Mouse (Mus musculus) megakaryocyte, embryonic 14.5 days (primary cell): ENCODE measurements around the gene Pcdh7. TPM values are rescaled to one million over a fixed set of nuclear protein-coding genes. Genes with fewer than 3 reads are reported as not detected.

Experiments used
- H3K27me3 ChIP-seq: replicated peaks from 2 replicates; pipeline ENCODE3; 2012; ENCODE audit warnings: inconsistent platforms
- H3K36me3 ChIP-seq: replicated peaks from 2 replicates; pipeline ENCODE3; 2012; ENCODE audit warnings: low read length, inconsistent platforms, mixed read lengths
- H3K4me1 ChIP-seq: 2 replicates; pipeline ENCODE4 v1.6.1; 2012; ENCODE audit warnings: inconsistent platforms
- H3K4me3 ChIP-seq: replicated peaks from 2 replicates; pipeline ENCODE3; 2012; ENCODE audit warnings: moderate library complexity, mild to moderate bottlenecking, inconsistent platforms
- H3K9me3 ChIP-seq: 2 replicates; pipeline ENCODE4 v1.6.1; 2012; ENCODE audit warnings: inconsistent platforms
- FLI1 ChIP-seq: IDR thresholded peaks from 2 replicates; pipeline ENCODE4 v1.6.1; 2012; ENCODE audit warnings: low read length, inconsistent platforms, mixed read lengths
- GATA1 ChIP-seq: IDR thresholded peaks from 3 replicates; pipeline ENCODE4 v1.6.1; 2012; ENCODE audit warnings: mixed read lengths, low read length, inconsistent platforms, borderline replicate concordance
- polyA plus RNA-seq: library from polyadenylated mRNA; stranded (reverse); fragments of >175 nt; gene quantifications from 2 replicates; pipeline ENCODE4 v1.2.3, GENCODE M21; 2012; ENCODE audit warnings: low replicate concordance; ENCODE audit not compliant: insufficient read depth

Pcdh7 gene
- polyA plus RNA-seq, 1 experiment, result 4.7 TPM

GRCm38 (mm10) chr5:58039875-58040274 lies 322.1 kb downstream of the Pcdh7 start:
- Histone ChIP-seq H3K36me3 (no peaks in the 10 kb centered on the region), H3K4me1 (no peaks in the 10 kb centered on the region), H3K27me3 (no peaks in the 10 kb centered on the region), H3K9me3 (no peaks in the 10 kb centered on the region), H3K4me3 (no peak overlapping the region)
- TF ChIP-seq GATA1 (no peak), FLI1 (no peak)

- Histone ChIP-seq H3K27me3 (no peaks in the 10 kb centered on the region), H3K36me3 (no peaks in the 10 kb centered on the region), H3K4me3 (no peak overlapping the region), H3K4me1 (no peaks in the 10 kb centered on the region), H3K9me3 (no peaks in the 10 kb centered on the region)
- TF ChIP-seq FLI1 (no peak), GATA1 (no peak)
Observed at GRCm38 (mm10) chr5:58044216-58044615, 326.4 kb downstream of the Pcdh7 start.

DNA sequence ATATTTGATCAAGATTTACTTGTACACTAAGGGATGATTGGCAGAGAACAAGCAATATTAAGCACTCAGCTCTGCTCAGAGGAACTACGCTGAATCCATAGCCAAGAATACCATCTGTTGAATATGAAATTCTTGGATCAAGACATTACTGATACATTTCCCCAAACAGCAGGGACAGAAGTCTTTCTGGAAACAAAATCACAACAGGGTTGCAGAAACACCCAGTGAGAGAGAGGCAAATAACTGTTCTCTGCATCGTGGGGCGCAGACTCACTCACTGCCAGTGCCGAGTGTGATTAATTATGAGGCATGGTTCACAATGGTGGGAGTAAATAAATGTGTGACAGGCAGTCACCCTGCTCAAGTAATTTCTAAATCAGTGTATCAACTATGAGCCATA lies 363.3 kb downstream of the Pcdh7 start:
- Histone ChIP-seq H3K4me1 (no peaks in the 10 kb centered on the region), H3K27me3 (no peaks in the 10 kb centered on the region), H3K36me3 (no peaks in the 10 kb centered on the region), H3K9me3 (no peaks in the 10 kb centered on the region), H3K4me3 (no peak overlapping the region)
- TF ChIP-seq GATA1 (no peak), FLI1 (no peak)

DNA sequence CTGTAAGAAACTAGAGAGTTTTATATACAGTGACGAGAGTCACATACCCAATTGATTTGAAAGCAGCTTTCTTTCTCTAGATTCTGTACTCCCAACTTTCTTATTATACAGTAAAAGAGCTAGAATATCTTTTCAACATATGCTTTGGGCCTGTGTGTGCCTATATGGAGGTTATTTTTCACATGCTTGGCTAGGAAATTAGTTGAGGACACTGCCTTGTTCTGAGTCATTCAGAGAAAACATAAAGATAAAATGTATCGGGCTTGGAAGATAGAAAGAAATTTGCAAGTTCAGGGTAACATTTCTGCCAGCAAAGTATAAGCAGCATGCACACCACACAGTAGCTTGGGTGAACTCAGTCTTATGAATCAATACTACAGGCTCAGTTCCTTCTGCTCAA lies 364.5 kb downstream of the Pcdh7 start:
- Histone ChIP-seq H3K36me3 (no peaks in the 10 kb centered on the region), H3K9me3 (no peaks in the 10 kb centered on the region), H3K4me3 (no peak overlapping the region), H3K4me1 (no peaks in the 10 kb centered on the region), H3K27me3 (no peaks in the 10 kb centered on the region)
- TF ChIP-seq FLI1 (no peak), GATA1 (no peak)

GRCm38 (mm10) chr5:58083056-58083455 lies 365.3 kb downstream of the Pcdh7 start:
- Histone ChIP-seq H3K4me3 (no peak overlapping the region), H3K36me3 (no peaks in the 10 kb centered on the region), H3K27me3 (no peaks in the 10 kb centered on the region), H3K9me3 (no peaks in the 10 kb centered on the region), H3K4me1 (no peaks in the 10 kb centered on the region)
- TF ChIP-seq GATA1 (no peak), FLI1 (no peak)

- H3K4me3 ChIP-seq, result no peak overlapping the region
- no peaks in the 10 kb centered on the region for H3K4me1 ChIP-seq
- no peaks in the 10 kb centered on the region for H3K9me3 ChIP-seq
- TF ChIP-seq FLI1 (no peak), GATA1 (no peak)
- H3K27me3 ChIP-seq, result no peaks in the 10 kb centered on the region
- H3K36me3 ChIP-seq, result no peaks in the 10 kb centered on the region
Observed at GRCm38 (mm10) chr5:58083972-58084371, 366.2 kb downstream of the Pcdh7 start.

DNA sequence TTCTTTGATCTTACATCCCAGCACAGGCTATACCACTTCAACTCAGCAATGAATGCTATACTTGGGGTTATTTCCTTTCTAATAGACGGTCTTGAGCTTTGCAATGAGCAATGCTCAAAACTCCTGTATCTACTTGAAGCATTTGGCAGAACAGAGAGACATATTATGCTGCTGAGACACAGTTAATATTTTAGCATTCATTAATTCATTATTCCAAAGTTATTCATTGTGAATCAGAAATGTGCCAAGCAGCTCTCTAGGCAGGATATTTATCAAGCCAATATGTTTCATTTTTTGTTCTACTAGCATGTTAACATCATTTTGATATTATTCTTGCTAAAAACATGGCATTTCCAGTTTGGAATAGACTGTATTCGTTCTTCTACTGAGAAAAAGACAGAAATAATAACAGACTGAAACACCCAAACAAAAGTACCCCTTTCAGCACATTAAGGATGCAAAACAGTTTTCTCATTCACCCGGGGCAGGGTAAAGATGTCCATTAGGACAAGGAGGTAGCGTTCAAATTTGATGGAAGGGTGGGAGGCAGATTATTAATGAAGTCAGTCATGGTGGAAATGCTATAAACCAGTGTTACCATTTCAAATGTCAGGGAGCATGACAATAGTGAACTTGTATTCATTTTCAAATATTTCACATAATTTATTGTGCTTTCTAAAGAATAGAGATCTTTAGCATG lies 391.0 kb downstream of the Pcdh7 start:
- Histone ChIP-seq H3K4me1 (no peaks in the 10 kb centered on the region), H3K9me3 (no peaks in the 10 kb centered on the region), H3K27me3 (no peaks in the 10 kb centered on the region), H3K4me3 (no peak overlapping the region), H3K36me3 (no peaks in the 10 kb centered on the region)
- TF ChIP-seq GATA1 (no peak), FLI1 (no peak)

GRCm38 (mm10) chr5:58116096-58116495 lies 398.3 kb downstream of the Pcdh7 start:
- Histone ChIP-seq H3K36me3 (no peaks in the 10 kb centered on the region), H3K27me3 (no peaks in the 10 kb centered on the region), H3K9me3 (no peaks in the 10 kb centered on the region), H3K4me1 (no peaks in the 10 kb centered on the region), H3K4me3 (no peak overlapping the region)
- TF ChIP-seq GATA1, result no peak
- no peak for TF ChIP-seq FLI1

DNA sequence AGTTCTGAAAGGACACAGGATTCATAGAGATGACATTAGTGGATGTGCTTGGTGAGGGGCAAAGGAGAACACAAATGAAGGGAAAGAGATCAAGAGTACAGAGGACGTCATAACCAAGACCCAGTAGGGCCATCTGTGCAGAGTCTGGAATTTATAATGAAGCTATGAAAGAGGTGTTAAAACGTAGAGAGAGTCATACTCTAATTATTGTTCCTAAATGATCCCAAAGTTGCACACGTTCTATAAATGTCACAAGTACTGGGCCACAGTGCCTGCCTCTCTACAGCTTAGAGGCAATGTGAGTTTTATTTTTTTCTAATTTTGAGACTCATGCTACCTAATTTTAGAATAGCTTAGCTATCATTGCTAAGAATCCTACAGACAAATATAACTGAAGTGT lies 400.1 kb downstream of the Pcdh7 start:
- H3K4me1 ChIP-seq, result 0 out of 2 replicates have a peak, but pooled peaks cover 3% of the 10 kb centered on the region
- no peaks in the 10 kb centered on the region for H3K27me3 ChIP-seq
- H3K9me3 ChIP-seq, result no peaks in the 10 kb centered on the region
- no peaks in the 10 kb centered on the region for H3K36me3 ChIP-seq
- no peak for TF ChIP-seq FLI1
- no peak for TF ChIP-seq GATA1
- H3K4me3 ChIP-seq, result no peak overlapping the region

DNA sequence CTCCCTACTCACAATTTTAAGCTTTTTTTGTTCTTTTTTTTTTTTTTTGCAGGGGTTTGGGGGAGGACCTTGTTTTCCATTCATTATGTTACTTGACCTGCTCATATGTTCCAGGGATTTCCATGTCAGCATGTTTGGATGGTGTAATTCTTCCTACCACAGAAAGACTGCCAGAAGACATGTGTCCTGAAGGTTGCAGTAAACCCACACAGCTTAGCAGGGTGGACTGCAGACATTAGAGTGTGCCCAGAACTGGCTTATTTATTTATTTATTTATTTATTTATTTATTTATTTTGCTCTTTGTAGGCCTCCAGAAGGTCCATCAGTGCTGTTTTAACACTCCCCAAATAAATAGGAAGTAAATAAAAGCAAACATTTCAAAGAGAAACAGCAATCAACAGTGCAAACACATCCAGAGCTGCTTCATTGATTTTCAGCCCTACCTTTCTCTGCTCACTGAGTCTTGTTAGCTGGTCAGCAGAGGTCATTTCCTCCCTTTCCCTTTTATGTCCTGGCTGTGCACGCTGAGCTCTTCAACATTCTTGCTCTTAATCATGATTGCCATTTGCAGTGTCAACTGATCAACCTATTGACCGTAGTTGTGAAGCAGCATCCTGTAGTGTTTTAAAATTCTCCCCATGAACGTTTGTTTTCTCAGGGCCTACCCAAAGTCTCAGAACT lies 401.3 kb downstream of the Pcdh7 start:
- H3K27me3 ChIP-seq, result no peaks in the 10 kb centered on the region
- TF ChIP-seq FLI1, result no peak
- no peak for TF ChIP-seq GATA1
- no peaks in the 10 kb centered on the region for H3K9me3 ChIP-seq
- H3K4me1 ChIP-seq, result 0 out of 2 replicates have a peak, but pooled peaks cover 3% of the 10 kb centered on the region
- H3K36me3 ChIP-seq, result no peaks in the 10 kb centered on the region
- H3K4me3 ChIP-seq, result no peak overlapping the region

GRCm38 (mm10) chr5:58143897-58144296 lies 426.1 kb downstream of the Pcdh7 start:
- no peaks in the 10 kb centered on the region for H3K4me1 ChIP-seq
- H3K9me3 ChIP-seq, result no peaks in the 10 kb centered on the region
- no peak for TF ChIP-seq GATA1
- no peak for TF ChIP-seq FLI1
- H3K36me3 ChIP-seq, result no peaks in the 10 kb centered on the region
- H3K4me3 ChIP-seq, result no peak overlapping the region
- H3K27me3 ChIP-seq, result no peaks in the 10 kb centered on the region
